ENCODE assay signal across 29 mouse cellular contexts in genomic region chr9:69332802-69333568, GRCm38 (mm10).
A peak's percentile ranks its signal among the peaks of the same experiment; 100 is the strongest.
DNase-seq lines count a peak whose midpoint lies in the region; ATAC-seq and TF ChIP-seq lines count a peak whose summit lies in the region.
"Had no signal": no experiment of that assay in that cellular context is flagged by ENCODE, and none has a peak within 500 bp of the region (broad histone marks: within the 10 kb centered on the region; RNA-seq: fewer than 3 reads in every experiment).

No protein-coding gene starts in this region.

- intact Hi-C loops in heart, postnatal 10 days (cut with DNase I), result no loop called here

- H3K9me3 ChIP-seq in liver, embryonic 15.5 days (replicated peaks), result no peaks in the 10 kb centered on the region
- H3K9me3 ChIP-seq: G1E; heart, embryonic 10.5 days; heart, embryonic 15.5 days; hindbrain, embryonic 12.5 days; intestine, embryonic 15.5 days; midbrain, embryonic 12.5 days; neural tube, embryonic 13.5 days had no signal

- no peak overlapping the region for H3K4me2 ChIP-seq in liver, embryonic 15.5 days
- H3K4me2 ChIP-seq: heart, embryonic 15.5 days; hindbrain, embryonic 12.5 days; intestine, embryonic 15.5 days; limb, embryonic 12.5 days; midbrain, embryonic 12.5 days; neural tube, embryonic 13.5 days had no signal

- TF ChIP-seq POLR2A in embryonic fibroblast, embryonic 13.5 days (IDR thresholded peaks at IDR 0.05; ENCODE audit: low read depth, low read length), result no peak

- H3K4me1 ChIP-seq in liver, embryonic 15.5 days (replicated peaks), result peaks cover 25% of the 10 kb centered on the region
- peaks cover 23% of the 10 kb centered on the region for H3K4me1 ChIP-seq in embryonic fibroblast, embryonic 13.5 days (ENCODE audit: control insufficient read depth, insufficient read depth, low read length)

- TF ChIP-seq CTCF in embryonic fibroblast, embryonic 13.5 days (IDR thresholded peaks at IDR 0.05; ENCODE audit: borderline replicate concordance, insufficient read depth, low read length), result no peak

- no peak for ATAC-seq in liver, embryonic 15.5 days (ENCODE audit: insufficient read depth)
- ATAC-seq: forebrain, postnatal 0 days; hindbrain, postnatal 0 days; intestine, embryonic 15.5 days; lung, postnatal 0 days had no signal

- no peak overlapping the region for H3K4me3 ChIP-seq in liver, embryonic 15.5 days (replicated peaks)
- H3K4me3 ChIP-seq in embryonic fibroblast, embryonic 13.5 days (ENCODE audit: insufficient read depth, low read length), result no peak overlapping the region
- H3K4me3 ChIP-seq: heart, embryonic 10.5 days; heart, embryonic 15.5 days; hindbrain, embryonic 12.5 days; intestine, embryonic 15.5 days; left cerebral cortex, adult 2 months; limb, embryonic 12.5 days; megakaryocyte, embryonic 14.5 days; midbrain, embryonic 12.5 days; neural tube, embryonic 13.5 days had no signal

- H3K27ac ChIP-seq in liver, embryonic 15.5 days (replicated peaks), result peak overlapping the region; percentile 62; the same call in 1 of the 2 replicates
- peak overlapping the region; percentile 66 for H3K27ac ChIP-seq in embryonic fibroblast, embryonic 13.5 days (ENCODE audit: insufficient read depth, low read length)
- H3K27ac ChIP-seq: heart, embryonic 10.5 days; heart, embryonic 15.5 days; hindbrain, embryonic 12.5 days; hindbrain, postnatal 0 days; intestine, embryonic 15.5 days; left cerebral cortex, adult 2 months; limb, embryonic 12.5 days; midbrain, embryonic 12.5 days; neural tube, embryonic 13.5 days had no signal

- no peaks in the 10 kb centered on the region for H3K27me3 ChIP-seq in liver, embryonic 15.5 days
- H3K27me3 ChIP-seq: heart, embryonic 15.5 days; hindbrain, embryonic 12.5 days; intestine, embryonic 15.5 days; midbrain, embryonic 12.5 days; neural tube, embryonic 13.5 days had no signal

- H3K9ac ChIP-seq in liver, embryonic 15.5 days, result no peak overlapping the region
- H3K9ac ChIP-seq: forebrain, postnatal 0 days; heart, embryonic 15.5 days; hindbrain, embryonic 12.5 days; intestine, embryonic 15.5 days; limb, embryonic 12.5 days; midbrain, embryonic 12.5 days had no signal

- whole genome bisulfite sequencing in liver, embryonic 15.5 days (ENCODE audit: insufficient replicate concordance), result 62% methylated on average over 14 of the region's 14 CpGs

- H3K36me3 ChIP-seq in liver, embryonic 15.5 days (replicated peaks), result no peaks in the 10 kb centered on the region
- H3K36me3 ChIP-seq: G1E; heart, embryonic 10.5 days; heart, embryonic 15.5 days; hindbrain, embryonic 12.5 days; intestine, embryonic 15.5 days; limb, embryonic 12.5 days; midbrain, embryonic 12.5 days; neural tube, embryonic 13.5 days had no signal

- DNase-seq in heart, adult 11 months, result peak; percentile 83
- no peak for DNase-seq in heart, postnatal 10 days
- no peak for DNase-seq in liver
- DNase-seq in thymus, postnatal 0 days (ENCODE audit: low spot score), result no peak
- no peak for DNase-seq in right cerebral cortex, postnatal 4 days
- DNase-seq: B cell, adult 2 months; cerebellum, adult 2 months; cerebellum, postnatal 14 days; forebrain, postnatal 0 days; gastrocnemius, postnatal 14 days; heart, postnatal 36 days; kidney, postnatal 25 days; lung, adult 18-20 months; lung, postnatal 4 days; thymus, postnatal 14 days had no signal
